Mouse (Mus musculus): ENCODE data around the gene Il20.

GRCm38 (mm10) chr1:130941801-130942200 is 30.6 kb upstream of the Il20 start:
- TF ChIP-seq CTCF (IDR thresholded peaks at IDR 0.05; ENCODE audit: low read depth), result no peak
- TF ChIP-seq EP300 (IDR thresholded peaks at IDR 0.05; ENCODE audit: low read depth), result no peak
